Mouse (Mus musculus): Measurements from ENCODE around the gene Ssh2. TPM values are rescaled to one million over a fixed set of nuclear protein-coding genes. Genes with fewer than 3 reads are reported as not detected.

Gene Ssh2
- polyA plus RNA-seq, 1 experiment: 6.1 TPM

DNA sequence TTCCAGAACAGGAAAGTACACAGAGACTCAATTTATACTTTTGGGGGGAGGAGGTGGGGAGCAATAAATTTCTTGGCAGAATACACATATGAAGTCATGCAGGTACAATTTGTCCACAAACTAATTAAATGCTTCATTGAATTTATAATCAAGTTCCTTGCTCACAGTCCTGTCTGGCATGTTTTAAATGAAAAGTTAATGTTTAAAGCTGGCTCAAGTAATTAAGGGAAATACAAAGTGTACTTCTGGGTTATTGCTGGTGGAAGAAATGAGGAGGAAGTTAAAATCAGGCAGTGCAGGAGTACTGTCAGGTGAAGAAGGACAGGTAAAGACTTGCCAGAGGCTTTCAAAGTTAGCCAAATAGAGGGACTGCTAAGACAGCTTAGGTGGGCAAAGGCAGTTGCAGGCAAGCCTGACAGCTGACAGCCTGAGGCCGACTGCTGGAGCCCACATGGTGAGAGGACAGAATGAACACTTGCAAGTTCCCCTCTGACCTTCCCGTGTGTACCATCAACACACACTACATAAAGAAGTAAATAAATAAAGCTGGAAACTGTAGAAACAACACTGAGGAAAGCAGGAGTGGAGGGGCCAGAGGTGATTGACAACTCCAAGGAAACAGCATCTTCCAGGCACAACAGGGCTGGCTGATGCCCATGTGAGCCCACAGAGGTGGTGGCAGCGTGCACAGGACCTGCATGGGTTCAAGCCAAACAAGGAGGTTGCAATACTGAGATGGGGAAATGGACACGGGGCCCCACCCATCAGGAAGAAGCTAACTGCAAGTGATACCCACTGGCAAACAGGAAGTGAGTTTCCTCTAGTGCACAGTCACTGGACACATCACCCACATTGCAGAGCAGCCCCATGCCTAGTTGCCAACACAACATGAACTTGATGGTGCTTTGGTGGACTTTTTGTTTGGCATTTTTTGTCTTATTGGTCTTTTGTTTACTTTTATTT is 19.6 kb upstream of the Ssh2 start:
- peak; percentile 83 for DNase-seq
- peaks cover 27% of the 10 kb centered on the region for H3K4me1 ChIP-seq (ENCODE audit: control insufficient read depth, insufficient read depth, low read length)
- no peaks in the 10 kb centered on the region for H3K36me3 ChIP-seq (ENCODE audit: control insufficient read depth, insufficient read depth, low read length)
- H3K27ac ChIP-seq (ENCODE audit: insufficient read depth, low read depth, low read length): peak overlapping the region; percentile 97
- H3K4me3 ChIP-seq (ENCODE audit: insufficient read depth, low read depth, low read length): no peak overlapping the region
- WGBS: 16% methylated on average over 4 of the region's 4 CpGs
- H3K27me3 ChIP-seq (replicated peaks; ENCODE audit: control insufficient read depth, insufficient read depth, low read length): no peaks in the 10 kb centered on the region
- TF ChIP-seq POLR2A (IDR thresholded peaks at IDR 0.05; ENCODE audit: low read depth, low read length) (no peak), CTCF (conservative IDR thresholded peaks at IDR 0.05; ENCODE audit: insufficient read depth, insufficient read length, low read depth, low read length) (no peak)

DNA sequence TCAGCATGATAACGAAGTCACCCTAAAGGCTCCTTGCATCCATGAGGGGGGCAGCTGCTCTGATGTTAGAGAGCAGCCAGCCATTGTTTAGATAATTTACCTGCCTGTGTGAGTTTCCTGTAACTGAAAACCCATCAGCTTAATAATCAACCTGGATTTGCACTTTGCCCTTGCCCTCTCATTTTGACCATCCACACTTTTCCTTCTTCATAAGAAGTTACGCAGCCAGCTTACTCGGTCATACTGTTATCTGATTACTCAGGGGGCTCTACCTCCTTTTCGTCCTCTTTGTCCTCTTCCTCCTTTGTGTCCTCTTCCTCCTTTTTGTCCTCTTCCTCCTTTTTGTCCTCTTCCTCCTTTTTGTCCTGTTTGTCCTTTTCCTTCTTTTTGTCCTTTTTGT is 16.5 kb upstream of the Ssh2 start:
- H3K27me3 ChIP-seq (replicated peaks; ENCODE audit: control insufficient read depth, insufficient read depth, low read length): no peaks in the 10 kb centered on the region
- peak; percentile 89 for DNase-seq
- TF ChIP-seq CTCF (conservative IDR thresholded peaks at IDR 0.05; ENCODE audit: insufficient read depth, insufficient read length, low read depth, low read length) (no peak), POLR2A (IDR thresholded peaks at IDR 0.05; ENCODE audit: low read depth, low read length) (no peak)
- no peaks in the 10 kb centered on the region for H3K36me3 ChIP-seq (ENCODE audit: control insufficient read depth, insufficient read depth, low read length)
- peaks cover 21% of the 10 kb centered on the region for H3K4me1 ChIP-seq (ENCODE audit: control insufficient read depth, insufficient read depth, low read length)
- peak overlapping the region; percentile 99 for H3K27ac ChIP-seq (ENCODE audit: insufficient read depth, low read depth, low read length)
- WGBS: 20% methylated on average over 4 of the region's 4 CpGs
- no peak overlapping the region for H3K4me3 ChIP-seq (ENCODE audit: insufficient read depth, low read depth, low read length)

DNA sequence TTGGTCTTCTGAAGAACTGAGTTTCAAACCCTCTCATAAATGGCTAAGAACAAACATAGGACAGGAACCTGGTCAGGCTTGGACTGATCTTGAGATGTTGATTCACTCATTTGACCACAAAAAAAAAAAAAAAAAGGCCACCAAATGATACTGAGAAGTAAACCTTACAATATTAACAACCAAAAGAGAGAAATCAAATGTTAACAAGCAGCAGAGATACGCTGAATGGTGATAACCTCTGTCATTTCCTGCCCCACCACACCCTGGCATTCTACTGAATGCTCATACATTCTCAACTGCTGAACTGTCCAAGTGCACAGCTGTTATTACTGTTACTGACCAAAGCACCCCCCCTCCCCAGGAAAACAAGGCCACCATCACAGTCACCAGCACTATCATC is 15.4 kb upstream of the Ssh2 start:
- no peaks in the 10 kb centered on the region for H3K27me3 ChIP-seq (replicated peaks; ENCODE audit: control insufficient read depth, insufficient read depth, low read length)
- H3K27ac ChIP-seq (ENCODE audit: insufficient read depth, low read depth, low read length): no peak overlapping the region
- TF ChIP-seq POLR2A (IDR thresholded peaks at IDR 0.05; ENCODE audit: low read depth, low read length) (no peak), CTCF (conservative IDR thresholded peaks at IDR 0.05; ENCODE audit: insufficient read depth, insufficient read length, low read depth, low read length) (no peak)
- WGBS: 76% methylated on average over 1 of the region's 1 CpGs
- H3K36me3 ChIP-seq (ENCODE audit: control insufficient read depth, insufficient read depth, low read length): no peaks in the 10 kb centered on the region
- H3K4me3 ChIP-seq (ENCODE audit: insufficient read depth, low read depth, low read length): no peak overlapping the region
- peaks cover 17% of the 10 kb centered on the region for H3K4me1 ChIP-seq (ENCODE audit: control insufficient read depth, insufficient read depth, low read length)
- no peak for DNase-seq

DNA sequence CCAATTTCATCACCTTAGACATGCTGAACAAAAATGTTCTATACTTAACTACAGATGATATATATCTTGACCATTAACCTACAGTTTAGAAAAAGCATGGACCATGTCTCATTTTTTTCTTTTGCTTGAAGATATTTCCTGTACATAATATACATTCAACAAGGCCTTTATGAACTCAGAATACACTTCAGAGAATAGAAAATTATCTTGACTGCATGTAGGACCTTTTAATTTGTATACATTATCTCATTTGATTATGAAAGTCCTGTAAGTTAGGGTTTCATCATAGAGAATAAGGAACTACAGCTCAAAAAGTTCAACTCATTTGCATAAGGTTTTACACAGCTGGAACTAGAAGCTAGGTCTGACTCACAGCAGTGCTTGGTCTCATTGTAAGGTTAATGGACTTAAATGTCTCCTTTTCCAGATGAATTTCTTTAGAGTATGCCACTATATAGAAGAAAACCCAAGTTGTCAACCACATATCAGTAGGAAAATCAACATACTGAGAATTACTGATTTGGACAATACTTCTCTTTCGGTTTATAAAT is 1.9 kb upstream of the Ssh2 start:
- DNase-seq: peak; percentile 5
- Histone ChIP-seq H3K4me3 (ENCODE audit: insufficient read depth, low read depth, low read length) (no peak overlapping the region), H3K4me1 (ENCODE audit: control insufficient read depth, insufficient read depth, low read length) (no peaks in the 10 kb centered on the region; the same call in 1 of the 2 replicates), H3K27me3 (replicated peaks; ENCODE audit: control insufficient read depth, insufficient read depth, low read length) (no peaks in the 10 kb centered on the region), H3K36me3 (ENCODE audit: control insufficient read depth, insufficient read depth, low read length) (no peaks in the 10 kb centered on the region), H3K27ac (ENCODE audit: insufficient read depth, low read depth, low read length) (no peak overlapping the region)
- WGBS: 69% methylated on average over 1 of the region's 1 CpGs
- TF ChIP-seq CTCF (conservative IDR thresholded peaks at IDR 0.05; ENCODE audit: insufficient read depth, insufficient read length, low read depth, low read length): no peak
- TF ChIP-seq POLR2A (IDR thresholded peaks at IDR 0.05; ENCODE audit: low read depth, low read length): no peak

DNA sequence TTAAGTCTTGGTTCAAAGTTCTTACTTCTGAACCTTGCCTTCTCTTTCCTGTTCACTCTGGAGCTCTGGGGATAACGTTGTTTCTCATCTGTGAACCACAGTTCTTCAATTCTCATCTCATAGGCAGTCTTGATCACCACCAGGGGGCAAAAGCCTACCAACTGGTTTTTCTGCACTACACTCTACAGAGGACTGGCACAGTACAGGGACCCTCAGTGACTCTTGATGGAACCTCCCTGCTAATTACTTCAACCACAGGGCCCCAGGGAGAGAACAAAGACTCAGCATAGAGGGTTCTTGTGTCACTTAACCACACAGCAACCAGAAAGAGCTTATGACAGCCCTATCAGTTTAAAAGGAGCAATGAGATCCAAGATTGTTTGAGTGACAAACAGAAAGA is 1.3 kb upstream of the Ssh2 start:
- Histone ChIP-seq H3K27ac (ENCODE audit: insufficient read depth, low read depth, low read length) (no peak overlapping the region), H3K27me3 (replicated peaks; ENCODE audit: control insufficient read depth, insufficient read depth, low read length) (no peaks in the 10 kb centered on the region), H3K4me1 (ENCODE audit: control insufficient read depth, insufficient read depth, low read length) (no peaks in the 10 kb centered on the region; the same call in 1 of the 2 replicates), H3K4me3 (ENCODE audit: insufficient read depth, low read depth, low read length) (no peak overlapping the region), H3K36me3 (ENCODE audit: control insufficient read depth, insufficient read depth, low read length) (no peaks in the 10 kb centered on the region)
- 0% methylated on average over 1 of the region's 1 CpGs for WGBS
- no peak for TF ChIP-seq POLR2A (IDR thresholded peaks at IDR 0.05; ENCODE audit: low read depth, low read length)
- peak; percentile 49 for TF ChIP-seq CTCF (conservative IDR thresholded peaks at IDR 0.05; ENCODE audit: insufficient read depth, insufficient read length, low read depth, low read length)
- peak; percentile 87 for DNase-seq

DNA sequence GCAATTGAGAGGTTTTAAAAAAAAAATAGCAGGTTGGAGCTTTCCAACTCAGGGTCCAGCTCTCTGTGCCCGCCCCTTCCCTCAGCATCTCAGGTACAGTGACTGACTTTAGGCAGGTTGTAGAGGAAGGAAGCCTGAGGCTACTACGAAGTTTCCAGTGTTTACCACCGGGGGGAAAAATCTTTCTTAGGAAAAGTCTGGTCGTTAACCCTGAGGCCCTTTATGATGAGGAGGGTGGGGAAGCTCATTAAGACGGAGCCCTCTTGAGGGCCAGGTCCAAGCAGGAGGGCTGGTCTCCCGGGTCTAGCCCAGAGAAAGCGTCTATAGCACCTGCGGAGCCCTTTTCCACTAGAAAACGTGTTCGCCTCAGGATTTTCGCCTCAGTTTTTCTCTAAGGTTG is 604 bp upstream of the Ssh2 start:
- Histone ChIP-seq H3K27me3 (replicated peaks; ENCODE audit: control insufficient read depth, insufficient read depth, low read length) (no peaks in the 10 kb centered on the region), H3K4me3 (ENCODE audit: insufficient read depth, low read depth, low read length) (peak overlapping the region; percentile 67), H3K27ac (ENCODE audit: insufficient read depth, low read depth, low read length) (peak overlapping the region; percentile 80), H3K36me3 (ENCODE audit: control insufficient read depth, insufficient read depth, low read length) (no peaks in the 10 kb centered on the region), H3K4me1 (ENCODE audit: control insufficient read depth, insufficient read depth, low read length) (no peaks in the 10 kb centered on the region; the same call in 1 of the 2 replicates)
- DNase-seq: peak; percentile 17
- under 1% methylated on average over 11 of the region's 11 CpGs for WGBS
- TF ChIP-seq POLR2A (IDR thresholded peaks at IDR 0.05; ENCODE audit: low read depth, low read length) (no peak), CTCF (conservative IDR thresholded peaks at IDR 0.05; ENCODE audit: insufficient read depth, insufficient read length, low read depth, low read length) (no peak)

DNA sequence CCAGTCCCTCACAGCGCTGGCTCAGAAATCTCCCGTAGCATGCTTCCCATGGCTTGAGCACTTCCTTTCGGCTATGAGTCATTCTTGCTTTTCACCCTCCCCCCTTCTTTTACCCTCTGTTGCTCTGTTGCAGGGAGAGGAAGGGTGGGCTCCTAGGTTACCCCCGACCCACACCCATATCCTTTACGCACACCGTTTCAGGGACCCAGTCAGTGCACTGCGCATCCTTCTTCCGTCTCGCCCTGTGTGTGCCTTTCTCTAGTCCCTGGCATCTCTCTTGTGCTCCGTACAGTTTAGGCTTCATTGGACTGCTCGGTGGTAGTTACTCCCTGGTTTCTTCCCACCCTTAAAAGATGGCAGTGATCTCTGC is 659 bp downstream of the Ssh2 start:
- DNase-seq: no peak
- Histone ChIP-seq H3K27me3 (replicated peaks; ENCODE audit: control insufficient read depth, insufficient read depth, low read length) (no peaks in the 10 kb centered on the region), H3K36me3 (ENCODE audit: control insufficient read depth, insufficient read depth, low read length) (no peaks in the 10 kb centered on the region), H3K4me3 (ENCODE audit: insufficient read depth, low read depth, low read length) (peak overlapping the region; percentile 67), H3K4me1 (ENCODE audit: control insufficient read depth, insufficient read depth, low read length) (no peaks in the 10 kb centered on the region; the same call in 1 of the 2 replicates), H3K27ac (ENCODE audit: insufficient read depth, low read depth, low read length) (peak overlapping the region; percentile 80)
- TF ChIP-seq POLR2A (IDR thresholded peaks at IDR 0.05; ENCODE audit: low read depth, low read length): no peak
- TF ChIP-seq CTCF (conservative IDR thresholded peaks at IDR 0.05; ENCODE audit: insufficient read depth, insufficient read length, low read depth, low read length): no peak
- WGBS: under 1% methylated on average over 11 of the region's 11 CpGs

All from kidney, adult 2 months (tissue).